Mouse (Mus musculus) forebrain, embryonic 15.5 days (tissue): ENCODE results near the gene Cdh13. TPM values are rescaled to one million over a fixed set of nuclear protein-coding genes. Genes with fewer than 3 reads are reported as not detected.
A peak's percentile ranks its signal among the peaks of the same experiment; 100 is the strongest.

Experiments
- ATAC-seq: fragments of 200-750 bp; cut with Nextera tagmentation; replicated peaks from 2 replicates; pipeline ENCODE4 v1.8.0; 2017; ENCODE audit warnings: mild to moderate bottlenecking, moderate TSS enrichment, moderate library complexity
- H3K27ac ChIP-seq: fragments of 300-500 bp; sonication (generic); replicated peaks from 2 replicates; pipeline ENCODE4 v1.5.1; 2015; ENCODE audit warnings: mild to moderate bottlenecking, inconsistent platforms
- H3K27me3 ChIP-seq: fragments of 300-500 bp; sonication (generic); 2 replicates; pipeline ENCODE4 v1.6.1; 2015; ENCODE audit warnings: inconsistent platforms
- H3K36me3 ChIP-seq: fragments of 300-500 bp; sonication (generic); 2 replicates; pipeline ENCODE4 v1.6.1; 2015; ENCODE audit warnings: mild to moderate bottlenecking, inconsistent platforms
- H3K4me1 ChIP-seq: fragments of 300-500 bp; sonication (generic); 2 replicates; pipeline ENCODE4 v1.6.1; 2015; ENCODE audit warnings: inconsistent platforms
- H3K4me2 ChIP-seq: fragments of 300-500 bp; sonication (generic); replicated peaks from 2 replicates; pipeline ENCODE4 v1.6.1; 2015; ENCODE audit warnings: mild to moderate bottlenecking, inconsistent platforms
- H3K4me3 ChIP-seq: fragments of 300-500 bp; sonication (generic); 2 replicates; pipeline ENCODE4 v1.5.1; 2015; ENCODE audit warnings: mild to moderate bottlenecking, inconsistent platforms
- H3K9ac ChIP-seq: fragments of 300-500 bp; sonication (generic); replicated peaks from 2 replicates; pipeline ENCODE4 v1.6.1; 2015; ENCODE audit warnings: mild to moderate bottlenecking, inconsistent platforms
- H3K9me3 ChIP-seq: fragments of 300-500 bp; sonication (generic); 2 replicates; pipeline ENCODE4 v1.6.1; 2016; ENCODE audit warnings: inconsistent platforms
- WGBS: fragments of 180-500 bp; shearing (Covaris S2); methylation state at CpG from one replicate; pipeline ENCODE4 v1.1.7; 2015; ENCODE audit warnings: mixed read lengths; 5-methylcytosine and 5-hydroxymethylcytosine counted together
- polyA plus RNA-seq: library from polyadenylated mRNA; unstranded; fragments of >200 nt; fragmentation: Nextera tagmentation; extraction: Ambion mirVana; gene quantifications from 2 replicates; pipeline ENCODE4 v1.2.1, GENCODE M21; 2015

Gene Cdh13
- polyA plus RNA-seq, 1 experiment from 2014 or later: 102 TPM

DNA sequence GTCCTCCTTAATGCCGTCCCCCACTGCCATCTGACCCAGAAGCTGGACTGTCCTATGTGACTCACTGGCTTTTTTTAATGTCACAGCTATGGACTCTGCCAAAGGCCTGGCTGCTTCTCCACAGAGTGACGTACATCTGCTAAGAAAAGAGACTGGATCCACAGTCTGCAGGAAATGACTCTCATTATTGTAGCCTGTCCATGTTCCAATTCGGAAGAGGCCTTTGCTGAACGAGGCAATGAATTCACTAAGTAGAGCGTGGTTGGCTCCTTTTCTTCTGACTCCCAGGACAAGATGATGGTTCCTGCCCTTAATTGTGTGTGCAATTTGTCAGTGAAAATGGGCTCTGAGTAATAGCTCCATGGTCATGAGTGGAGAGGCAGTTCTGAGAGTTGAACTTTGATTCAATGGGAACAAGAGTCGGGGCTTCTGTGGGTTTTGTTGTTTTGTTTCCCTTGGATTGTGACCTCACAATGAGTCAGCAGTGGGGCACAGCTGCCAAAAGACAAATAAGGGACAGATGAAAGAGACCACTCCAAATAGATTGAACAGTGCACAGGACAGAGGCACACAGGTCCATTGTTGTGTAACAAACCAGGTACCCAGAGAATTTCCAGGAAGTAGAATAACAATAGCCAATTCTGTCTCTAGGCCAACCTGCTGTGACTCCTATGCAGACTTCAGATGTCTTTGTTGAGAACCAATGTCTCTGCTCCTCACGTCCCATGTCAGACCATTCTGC is 110.5 kb downstream of the Cdh13 start:
- Histone ChIP-seq H3K4me3 (no peak overlapping the region), H3K4me2 (no peak overlapping the region), H3K27me3 (no peaks in the 10 kb centered on the region), H3K4me1 (no peaks in the 10 kb centered on the region), H3K36me3 (no peaks in the 10 kb centered on the region), H3K27ac (no peak overlapping the region), H3K9ac (no peak overlapping the region), H3K9me3 (no peaks in the 10 kb centered on the region)
- WGBS: 61% methylated on average over 7 of the region's 7 CpGs
- no peak for ATAC-seq

DNA sequence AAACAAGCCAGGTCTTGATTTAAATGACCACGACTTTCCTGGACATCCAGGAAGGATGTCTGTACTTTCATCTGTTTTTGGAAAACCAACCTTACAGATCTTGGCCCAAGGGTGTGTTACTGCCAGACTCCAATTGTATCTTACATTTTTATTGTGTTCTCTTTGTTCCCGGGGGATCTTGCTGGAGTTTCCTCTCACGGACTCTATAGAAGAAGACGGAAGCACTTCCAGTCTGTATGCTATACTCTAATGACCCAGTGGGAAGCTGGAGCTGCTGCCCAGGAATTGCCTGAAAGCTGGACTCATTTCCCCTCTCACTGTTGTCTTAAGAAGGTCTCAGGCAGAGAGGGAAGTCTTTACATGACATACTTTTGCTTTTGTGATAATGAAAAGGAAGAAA is 111.6 kb downstream of the Cdh13 start:
- no peak for ATAC-seq
- no peaks in the 10 kb centered on the region for H3K36me3 ChIP-seq
- H3K27me3 ChIP-seq: no peaks in the 10 kb centered on the region
- H3K9me3 ChIP-seq: no peaks in the 10 kb centered on the region
- WGBS: 85% methylated on average over 4 of the region's 4 CpGs
- H3K4me3 ChIP-seq: no peak overlapping the region
- H3K4me2 ChIP-seq: no peak overlapping the region
- H3K4me1 ChIP-seq: no peaks in the 10 kb centered on the region
- H3K27ac ChIP-seq: no peak overlapping the region
- no peak overlapping the region for H3K9ac ChIP-seq

DNA sequence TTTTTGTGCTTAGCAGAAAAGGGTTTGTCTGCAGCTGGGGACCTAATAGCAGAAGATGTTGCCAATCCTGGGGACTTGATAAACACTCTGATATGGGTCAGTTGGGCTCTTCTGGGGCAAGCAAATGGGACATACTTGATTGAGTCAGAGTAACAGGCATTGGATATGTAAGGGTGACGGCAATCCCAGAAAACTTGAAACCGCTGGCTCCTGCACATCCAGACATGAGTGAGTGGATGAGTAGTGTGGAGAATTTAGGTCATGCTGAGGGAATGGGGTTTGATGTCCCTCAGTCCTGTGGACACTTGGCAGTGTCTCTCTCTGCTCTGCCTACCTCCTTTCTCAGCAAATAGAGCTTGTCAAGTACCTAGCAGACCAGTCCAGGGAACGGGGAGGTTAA is 121.3 kb downstream of the Cdh13 start:
- ATAC-seq: no peak
- WGBS: 96% methylated on average over 3 of the region's 3 CpGs

DNA sequence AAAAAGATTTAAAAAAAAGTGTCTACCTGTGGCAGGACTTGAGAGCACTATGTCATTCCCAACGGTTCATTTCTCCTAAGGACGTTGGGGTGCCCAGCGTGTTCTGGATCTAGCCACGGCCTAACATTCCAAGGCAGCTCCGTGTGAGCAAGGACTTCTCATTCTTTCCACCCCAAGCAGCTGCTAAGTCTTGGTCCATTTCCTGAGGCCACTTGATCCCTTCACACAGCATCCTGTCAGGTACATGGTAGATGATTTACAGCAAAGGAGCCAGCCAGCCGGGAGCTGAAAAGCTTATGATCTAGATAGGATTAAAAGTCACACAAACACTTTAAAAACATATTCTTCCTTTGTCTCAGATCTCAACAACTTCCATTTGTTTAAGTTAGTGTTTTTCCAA is 123.8 kb downstream of the Cdh13 start:
- no peak overlapping the region for H3K4me2 ChIP-seq
- no peak for ATAC-seq
- H3K9me3 ChIP-seq: no peaks in the 10 kb centered on the region
- H3K4me1 ChIP-seq: no peaks in the 10 kb centered on the region
- H3K36me3 ChIP-seq: no peaks in the 10 kb centered on the region
- no peak overlapping the region for H3K27ac ChIP-seq
- H3K9ac ChIP-seq: no peak overlapping the region
- no peak overlapping the region for H3K4me3 ChIP-seq
- WGBS: 85% methylated on average over 6 of the region's 6 CpGs
- no peaks in the 10 kb centered on the region for H3K27me3 ChIP-seq

More for the DNA sequence above, 121.3 kb downstream of the Cdh13 start:
- no peak overlapping the region for H3K9ac ChIP-seq
- H3K4me3 ChIP-seq: no peak overlapping the region
- no peaks in the 10 kb centered on the region for H3K27me3 ChIP-seq
- no peaks in the 10 kb centered on the region for H3K9me3 ChIP-seq
- no peaks in the 10 kb centered on the region for H3K36me3 ChIP-seq
- no peak overlapping the region for H3K27ac ChIP-seq
- H3K4me1 ChIP-seq: no peaks in the 10 kb centered on the region
- no peak overlapping the region for H3K4me2 ChIP-seq

DNA sequence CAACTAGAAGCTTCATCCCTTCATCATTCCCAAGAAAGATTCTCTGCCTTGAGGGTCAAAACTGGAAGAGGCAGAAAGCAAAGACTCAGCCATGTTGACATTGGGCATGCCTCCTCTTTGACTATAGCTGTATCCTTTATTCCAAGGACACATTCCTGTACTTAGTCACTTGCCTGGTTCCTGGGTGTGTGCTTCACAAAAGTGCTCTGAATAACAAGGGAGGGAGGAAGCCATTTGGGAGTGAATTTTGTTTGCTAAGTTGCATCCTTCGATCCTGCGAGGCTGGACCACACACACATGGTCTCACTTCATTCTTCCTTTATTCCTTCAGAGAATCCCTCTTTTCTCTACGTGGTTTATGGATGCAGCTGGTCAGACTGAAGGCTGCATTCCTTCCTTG is 125.9 kb downstream of the Cdh13 start:
- H3K4me2 ChIP-seq: no peak overlapping the region
- WGBS: 68% methylated on average over 3 of the region's 3 CpGs
- no peaks in the 10 kb centered on the region for H3K9me3 ChIP-seq
- H3K27me3 ChIP-seq: no peaks in the 10 kb centered on the region
- no peaks in the 10 kb centered on the region for H3K36me3 ChIP-seq
- no peak overlapping the region for H3K4me3 ChIP-seq
- H3K4me1 ChIP-seq: no peaks in the 10 kb centered on the region
- no peak overlapping the region for H3K9ac ChIP-seq
- no peak for ATAC-seq
- H3K27ac ChIP-seq: no peak overlapping the region

DNA sequence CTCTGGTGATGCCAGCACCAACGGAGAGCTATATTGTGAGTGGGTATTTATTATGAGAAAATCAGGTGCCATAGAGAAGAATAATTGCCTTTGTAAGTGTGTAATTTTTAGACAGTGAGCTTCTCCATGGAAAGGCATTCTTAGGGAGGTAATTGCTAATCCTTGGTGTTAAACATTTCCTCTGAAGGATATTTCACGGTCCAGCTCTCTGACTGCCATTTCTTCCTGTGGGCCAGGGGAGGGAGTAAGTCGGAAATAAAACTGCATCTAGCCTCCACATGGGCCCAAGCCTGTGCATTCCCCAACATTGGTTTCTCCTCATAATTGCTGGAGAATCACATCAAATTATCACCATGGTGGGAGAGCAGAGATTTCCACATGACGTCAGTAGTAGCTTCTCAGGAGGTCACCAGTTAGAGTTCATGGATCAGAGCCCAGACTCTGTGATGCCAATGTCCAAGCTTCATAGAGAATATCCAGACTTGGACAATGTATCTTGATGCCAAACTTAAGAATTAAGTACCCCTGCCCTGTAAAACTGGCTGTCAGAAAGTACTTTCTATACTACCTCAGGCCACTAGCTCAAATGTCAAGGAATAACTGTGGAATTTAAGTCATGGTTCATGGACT is 126.9 kb downstream of the Cdh13 start:
- H3K4me1 ChIP-seq: peaks cover 8% of the 10 kb centered on the region
- no peak overlapping the region for H3K4me2 ChIP-seq
- no peak overlapping the region for H3K4me3 ChIP-seq
- H3K9ac ChIP-seq: no peak overlapping the region
- H3K27me3 ChIP-seq: no peaks in the 10 kb centered on the region
- no peaks in the 10 kb centered on the region for H3K36me3 ChIP-seq
- 67% methylated on average over 4 of the region's 4 CpGs for WGBS
- ATAC-seq: no peak
- no peak overlapping the region for H3K27ac ChIP-seq
- no peaks in the 10 kb centered on the region for H3K9me3 ChIP-seq

DNA sequence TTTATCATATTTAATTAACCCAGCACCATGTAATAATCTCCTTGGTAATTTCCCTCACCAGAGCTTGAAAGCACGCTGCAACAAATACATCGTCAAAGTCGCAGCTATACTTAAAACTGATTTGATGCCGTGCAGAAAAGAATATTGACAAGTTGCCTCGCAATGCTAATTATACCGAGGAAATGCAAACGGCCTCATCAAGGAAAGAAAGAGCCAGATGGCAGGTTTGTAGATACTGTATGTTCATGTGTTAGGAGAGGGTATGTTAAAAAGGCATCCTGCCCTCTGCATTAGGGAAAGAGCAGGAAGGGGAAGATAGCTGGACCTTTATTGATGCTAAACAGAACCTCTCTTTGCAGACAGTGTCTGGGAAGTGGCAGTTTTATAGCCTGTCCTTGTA is 132.1 kb downstream of the Cdh13 start:
- WGBS: 30% methylated on average over 7 of the region's 7 CpGs
- peak overlapping the region; percentile 82 for H3K27ac ChIP-seq
- peaks cover 13% of the 10 kb centered on the region for H3K4me1 ChIP-seq
- H3K27me3 ChIP-seq: no peaks in the 10 kb centered on the region
- H3K4me2 ChIP-seq: no peak overlapping the region
- no peak overlapping the region for H3K4me3 ChIP-seq
- ATAC-seq: peak; percentile 55
- no peak overlapping the region for H3K9ac ChIP-seq
- no peaks in the 10 kb centered on the region for H3K9me3 ChIP-seq
- no peaks in the 10 kb centered on the region for H3K36me3 ChIP-seq

DNA sequence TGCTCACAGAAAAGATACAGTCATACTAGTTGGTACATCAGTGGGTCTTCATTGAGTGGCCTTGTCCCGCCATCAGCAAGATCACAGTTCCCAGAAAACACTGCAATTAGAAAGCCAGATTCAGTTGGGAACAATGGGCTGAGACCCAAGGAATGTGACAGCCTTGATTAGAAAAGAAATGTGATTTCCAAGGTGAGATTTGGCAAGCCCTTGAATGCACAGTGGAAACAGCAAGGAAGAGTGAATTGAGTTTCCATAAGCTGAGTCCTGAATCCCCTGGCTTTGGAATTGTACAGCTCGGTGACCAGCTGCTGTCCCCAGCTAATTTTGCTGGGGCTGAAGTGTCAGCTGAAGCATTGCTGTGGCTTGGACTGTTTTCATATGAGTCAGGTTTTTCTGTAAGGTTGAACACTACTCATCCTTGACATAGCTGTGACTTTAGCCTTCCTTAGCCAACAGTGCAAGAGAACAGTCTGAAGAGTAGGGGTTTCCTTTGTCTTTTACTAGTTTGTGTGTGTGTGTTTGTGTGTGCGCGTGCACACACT is 133.3 kb downstream of the Cdh13 start:
- ATAC-seq: no peak
- Histone ChIP-seq H3K4me2 (no peak overlapping the region), H3K4me1 (peaks cover 13% of the 10 kb centered on the region), H3K36me3 (no peaks in the 10 kb centered on the region), H3K9me3 (no peaks in the 10 kb centered on the region), H3K9ac (no peak overlapping the region), H3K4me3 (no peak overlapping the region), H3K27me3 (no peaks in the 10 kb centered on the region), H3K27ac (no peak overlapping the region; the same call in 1 of the 2 replicates)
- WGBS: 82% methylated on average over 4 of the region's 4 CpGs

DNA sequence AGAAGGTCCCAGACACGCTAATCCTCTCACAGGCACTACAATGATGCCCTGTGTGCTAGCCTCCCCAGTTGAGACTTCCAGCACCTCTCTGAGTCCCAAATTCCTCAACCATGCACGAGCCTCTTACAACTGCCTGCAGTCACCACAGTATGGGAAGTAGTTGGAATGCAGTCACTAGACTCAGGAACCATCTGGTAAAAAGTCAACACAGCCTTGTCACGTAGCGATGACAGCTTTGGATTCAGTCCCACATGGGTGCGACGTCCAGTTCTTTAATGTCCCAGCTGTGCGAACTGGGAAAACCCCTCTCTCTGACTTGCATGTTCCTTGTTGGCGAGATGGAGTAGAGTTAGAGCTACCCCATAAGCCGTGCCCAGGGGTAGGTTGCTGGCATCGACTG is 139.1 kb downstream of the Cdh13 start:
- H3K4me3 ChIP-seq: no peak overlapping the region
- no peaks in the 10 kb centered on the region for H3K9me3 ChIP-seq
- H3K4me1 ChIP-seq: 0 out of 2 replicates have a peak, but pooled peaks cover 2% of the 10 kb centered on the region
- 79% methylated on average over 10 of the region's 10 CpGs for WGBS
- H3K4me2 ChIP-seq: no peak overlapping the region
- no peaks in the 10 kb centered on the region for H3K36me3 ChIP-seq
- no peak for ATAC-seq
- H3K27me3 ChIP-seq: no peaks in the 10 kb centered on the region
- no peak overlapping the region for H3K27ac ChIP-seq
- no peak overlapping the region for H3K9ac ChIP-seq

DNA sequence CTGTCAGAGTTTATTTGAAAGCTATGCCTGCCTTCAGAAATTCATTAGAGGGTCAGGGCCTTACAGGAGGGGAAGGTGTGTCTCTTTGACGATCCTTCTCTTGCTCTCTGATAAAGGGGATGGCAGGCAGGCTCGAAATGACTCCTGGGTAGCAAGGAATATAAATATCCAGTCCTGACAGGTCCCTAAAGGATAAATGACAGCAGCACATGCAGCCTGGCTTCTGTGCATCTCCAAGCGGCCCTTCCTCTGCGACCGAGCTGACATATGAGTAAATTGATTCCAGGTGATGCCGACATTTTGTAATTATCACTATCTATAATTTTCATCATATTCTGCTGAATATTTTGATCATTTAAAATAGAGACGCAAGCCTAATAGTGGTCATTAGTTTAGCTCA is 145.4 kb downstream of the Cdh13 start:
- Histone ChIP-seq H3K27me3 (no peaks in the 10 kb centered on the region), H3K36me3 (no peaks in the 10 kb centered on the region), H3K9ac (no peak overlapping the region), H3K4me2 (no peak overlapping the region), H3K27ac (no peak overlapping the region), H3K4me1 (0 out of 2 replicates have a peak, but pooled peaks cover 2% of the 10 kb centered on the region), H3K4me3 (no peak overlapping the region), H3K9me3 (no peaks in the 10 kb centered on the region)
- WGBS: 83% methylated on average over 7 of the region's 7 CpGs
- no peak for ATAC-seq

DNA sequence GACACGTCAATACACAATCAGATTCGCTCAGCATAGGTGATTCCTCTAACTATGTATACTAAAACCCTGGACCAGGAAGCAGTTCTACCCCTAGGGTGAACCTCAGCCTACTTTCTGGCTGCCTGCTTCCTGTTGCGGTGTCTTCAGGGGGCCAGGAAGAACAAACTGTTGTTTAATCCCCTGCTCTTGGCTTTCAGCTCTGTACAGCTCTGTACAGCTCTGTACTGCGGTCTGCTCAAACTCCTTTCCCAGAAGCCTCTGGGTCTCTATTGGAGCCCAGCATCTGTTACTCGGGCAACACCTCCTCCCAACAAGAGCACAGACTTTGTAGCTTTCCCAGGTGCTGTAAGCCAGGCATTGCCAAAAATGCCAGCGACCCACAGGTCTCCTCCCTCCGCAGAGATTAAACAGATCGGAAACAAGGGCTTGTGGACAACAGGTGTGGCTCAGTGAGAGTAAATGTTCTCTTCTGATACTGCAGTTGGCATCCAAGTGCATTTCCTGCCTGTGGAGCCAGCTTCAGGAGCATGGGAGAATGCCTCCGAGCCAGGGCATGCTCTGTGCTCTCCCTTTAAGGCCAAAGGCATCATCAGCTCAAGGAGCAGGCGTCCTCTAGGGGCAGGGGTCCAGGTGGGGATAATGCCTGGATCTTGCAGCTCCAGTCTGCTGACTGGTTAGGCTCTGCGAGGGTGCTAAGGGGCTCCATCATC is 148.4 kb downstream of the Cdh13 start:
- Histone ChIP-seq H3K9me3 (no peaks in the 10 kb centered on the region), H3K27me3 (no peaks in the 10 kb centered on the region), H3K27ac (no peak overlapping the region), H3K4me3 (no peak overlapping the region), H3K36me3 (no peaks in the 10 kb centered on the region), H3K4me2 (no peak overlapping the region), H3K4me1 (peaks cover 6% of the 10 kb centered on the region), H3K9ac (no peak overlapping the region)
- 81% methylated on average over 11 of the region's 11 CpGs for WGBS
- ATAC-seq: no peak

DNA sequence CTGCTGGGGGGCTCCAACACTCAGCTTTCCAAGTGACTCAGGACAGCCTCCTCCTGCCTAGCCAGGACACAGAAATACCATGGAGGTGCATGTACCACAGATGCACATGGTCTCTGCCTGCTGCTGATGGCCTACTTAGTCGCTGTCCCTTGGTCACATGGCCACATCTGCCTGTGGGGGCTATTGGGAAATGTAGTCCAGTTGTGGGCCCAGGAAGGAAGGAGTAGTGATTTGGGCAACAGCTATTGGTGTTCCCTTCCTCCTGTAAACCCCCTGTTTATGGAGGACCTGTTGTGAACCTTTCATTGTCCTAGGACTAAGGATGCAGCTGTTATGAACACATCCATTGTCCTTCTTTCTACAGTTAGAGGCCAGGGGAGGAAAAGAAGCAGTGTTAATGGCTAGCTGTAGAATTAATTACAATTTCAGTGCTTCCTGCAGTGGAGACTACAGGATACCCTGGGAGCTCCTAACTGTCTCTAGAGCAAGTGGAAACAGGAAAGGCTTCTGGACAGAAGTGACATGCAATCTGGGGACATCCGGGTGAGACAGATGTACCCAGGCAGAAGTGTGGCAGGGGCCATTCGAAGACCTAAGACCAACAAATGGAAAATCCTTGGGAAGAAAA is 150.1 kb downstream of the Cdh13 start:
- H3K4me1 ChIP-seq: peaks cover 18% of the 10 kb centered on the region
- no peaks in the 10 kb centered on the region for H3K9me3 ChIP-seq
- H3K9ac ChIP-seq: no peak overlapping the region
- no peaks in the 10 kb centered on the region for H3K36me3 ChIP-seq
- H3K27ac ChIP-seq: no peak overlapping the region
- H3K4me2 ChIP-seq: no peak overlapping the region
- 89% methylated on average over 3 of the region's 3 CpGs for WGBS
- H3K4me3 ChIP-seq: no peak overlapping the region
- no peaks in the 10 kb centered on the region for H3K27me3 ChIP-seq
- no peak for ATAC-seq
